Mouse (Mus musculus): ENCODE results near the gene Ece1. TPM values are rescaled to one million over a fixed set of nuclear protein-coding genes. Genes with fewer than 3 reads are reported as not detected.

Ece1 gene
- total and polyA plus RNA-seq, 3 experiments: 27.3 to 120 (median 102) TPM

GRCm38 (mm10) chr4:137831598-137831997 lies 30.4 kb upstream of the Ece1 start:
- H3K79me2 ChIP-seq (replicated peaks; ENCODE audit: control insufficient read depth, insufficient read depth, low read length): no peaks in the 10 kb centered on the region
- no peak overlapping the region for H3K9ac ChIP-seq (ENCODE audit: low read depth, low read length)
- H3K27me3 ChIP-seq (ENCODE audit: control insufficient read depth, insufficient read depth, low read length): no peaks in the 10 kb centered on the region
- no peak for DNase-seq
- no peaks in the 10 kb centered on the region for H3K36me3 ChIP-seq (ENCODE audit: control insufficient read depth, insufficient read depth, low read length)
- TF ChIP-seq POLR2A (IDR thresholded peaks at IDR 0.05; ENCODE audit: insufficient read depth, low read depth, low read length) (no peak), CTCF (IDR thresholded peaks at IDR 0.05) (no peak), EP300 (IDR thresholded peaks at IDR 0.05; ENCODE audit: insufficient read depth, low read depth, low read length) (no peak)
- peaks cover 2% of the 10 kb centered on the region; the same call in 1 of the 2 replicates for H3K4me1 ChIP-seq (ENCODE audit: control insufficient read depth, insufficient read depth, low read length)
- intact Hi-C loops (cut with DNase I): loop anchor here (5.0 kb wide), 1 partner anchor 149 kb away; no protein-coding TSS in a partner anchor
- no peak overlapping the region for H3K27ac ChIP-seq
- no peak overlapping the region for H3K4me3 ChIP-seq
- 78% methylated on average over 11 of the region's 11 CpGs for WGBS

DNA sequence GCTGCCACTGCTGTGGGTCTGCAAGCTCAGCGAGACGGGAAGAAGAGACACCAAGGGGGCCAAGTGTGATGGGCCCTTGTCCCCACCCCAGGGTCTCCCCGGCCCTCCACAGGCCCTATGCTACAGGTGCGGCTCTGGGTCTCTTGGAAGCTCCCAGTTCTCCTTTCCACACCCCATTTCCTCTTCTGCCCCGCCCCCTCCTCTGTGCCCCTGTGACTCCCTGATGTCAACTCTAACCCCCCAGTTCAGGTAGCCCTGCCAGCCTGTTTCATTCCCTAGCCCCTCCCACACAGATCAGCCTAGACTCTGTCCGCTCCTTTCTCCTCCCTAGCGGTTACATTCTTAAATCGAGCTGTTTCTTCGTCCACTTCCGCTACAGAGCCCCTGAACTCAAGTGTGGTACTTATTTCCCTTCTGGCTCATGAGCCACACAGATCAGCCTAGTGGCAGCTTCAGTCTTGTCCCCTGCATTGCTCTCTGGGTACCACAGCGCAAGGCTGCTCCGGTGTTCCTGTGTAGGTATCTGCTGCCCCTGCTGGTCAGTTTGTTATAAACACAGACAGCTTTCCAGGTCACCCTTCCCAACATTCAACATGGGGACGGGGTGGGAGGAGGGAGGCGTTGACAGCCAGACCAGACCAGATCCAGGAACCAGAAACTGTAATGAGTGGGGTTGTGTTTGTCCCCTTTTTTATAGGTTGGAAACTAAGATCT lies 26.3 kb upstream of the Ece1 start:
- TF ChIP-seq EP300 (IDR thresholded peaks at IDR 0.05; ENCODE audit: insufficient read depth, low read depth, low read length) (peak; percentile 59; the same call in 1 of the 2 replicates), CTCF (IDR thresholded peaks at IDR 0.05) (peak; percentile 93), POLR2A (IDR thresholded peaks at IDR 0.05; ENCODE audit: insufficient read depth, low read depth, low read length) (no peak)
- WGBS: 22% methylated on average over 14 of the region's 14 CpGs
- Histone ChIP-seq H3K27me3 (ENCODE audit: control insufficient read depth, insufficient read depth, low read length) (no peaks in the 10 kb centered on the region), H3K9ac (ENCODE audit: low read depth, low read length) (no peak overlapping the region), H3K4me1 (ENCODE audit: control insufficient read depth, insufficient read depth, low read length) (peaks cover 4% of the 10 kb centered on the region; the same call in 1 of the 2 replicates), H3K4me3 (no peak overlapping the region), H3K79me2 (replicated peaks; ENCODE audit: control insufficient read depth, insufficient read depth, low read length) (no peaks in the 10 kb centered on the region), H3K27ac (no peak overlapping the region), H3K36me3 (ENCODE audit: control insufficient read depth, insufficient read depth, low read length) (no peaks in the 10 kb centered on the region)
- peak; percentile 75 to 81 for DNase-seq
- intact Hi-C loops (cut with DNase I): loop anchor here (1.0 to 2.0 kb wide), 2 partner anchors 41 to 105 kb away; no protein-coding TSS in a partner anchor

DNA sequence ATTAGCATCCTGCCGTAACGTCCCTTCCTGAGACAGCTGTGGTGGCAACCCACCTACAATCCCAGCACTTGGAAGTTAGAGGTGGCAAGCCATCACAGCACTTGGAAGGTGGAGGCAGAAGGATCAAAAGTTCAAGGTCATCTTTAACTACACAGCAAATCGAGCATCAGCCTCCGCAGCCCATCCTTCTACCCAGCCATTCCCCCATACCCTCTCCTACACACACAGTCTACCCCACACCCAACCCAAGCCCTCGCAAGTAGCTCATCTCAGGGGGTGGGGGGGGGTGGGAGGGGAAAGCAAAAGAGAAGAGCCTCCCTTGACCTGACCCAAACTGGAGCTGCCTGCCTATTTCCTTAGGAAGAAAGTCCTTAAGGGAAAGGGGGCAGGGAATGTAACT lies 25.3 kb upstream of the Ece1 start:
- Histone ChIP-seq H3K4me3 (no peak overlapping the region), H3K9ac (ENCODE audit: low read depth, low read length) (no peak overlapping the region)
- WGBS: 84% methylated on average over 5 of the region's 5 CpGs

DNA sequence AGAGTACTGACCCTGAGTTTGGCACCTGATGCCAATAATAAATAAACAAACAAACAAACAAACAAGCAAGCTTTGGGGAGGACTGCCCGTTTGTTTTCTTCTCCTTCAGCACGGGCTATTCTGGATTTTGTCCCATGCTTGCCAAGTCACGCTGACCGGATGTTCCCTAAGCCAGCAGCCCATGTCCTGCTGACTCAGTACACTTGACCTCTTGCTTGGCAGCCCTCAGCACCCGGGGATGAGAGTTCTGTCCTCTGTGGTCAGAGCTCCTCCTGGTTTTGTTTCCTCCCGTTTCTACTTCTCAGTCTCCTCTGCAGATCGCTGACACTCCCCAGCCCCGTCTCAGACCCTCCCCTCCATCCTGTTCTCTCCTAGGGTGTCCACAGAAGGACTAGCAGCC lies 24.2 kb upstream of the Ece1 start:
- TF ChIP-seq POLR2A (IDR thresholded peaks at IDR 0.05; ENCODE audit: insufficient read depth, low read depth, low read length) (no peak), EP300 (IDR thresholded peaks at IDR 0.05; ENCODE audit: insufficient read depth, low read depth, low read length) (peak; percentile 72; the same call in 1 of the 2 replicates)
- Histone ChIP-seq H3K27me3 (ENCODE audit: control insufficient read depth, insufficient read depth, low read length) (no peaks in the 10 kb centered on the region), H3K27ac (no peak overlapping the region; the same call in 1 of the 2 replicates), H3K4me3 (no peak overlapping the region), H3K9ac (ENCODE audit: low read depth, low read length) (no peak overlapping the region), H3K4me1 (ENCODE audit: control insufficient read depth, insufficient read depth, low read length) (peaks cover 4% of the 10 kb centered on the region; the same call in 1 of the 2 replicates), H3K36me3 (ENCODE audit: control insufficient read depth, insufficient read depth, low read length) (no peaks in the 10 kb centered on the region), H3K79me2 (replicated peaks; ENCODE audit: control insufficient read depth, insufficient read depth, low read length) (no peaks in the 10 kb centered on the region)
- 21% methylated on average over 8 of the region's 8 CpGs for WGBS
- DNase-seq: peak; percentile 62 to 78
- intact Hi-C loops (cut with DNase I): loop anchor here (2.0 kb wide), 1 partner anchor 43 kb away; no protein-coding TSS in a partner anchor

More for the DNA sequence above, 25.3 kb upstream of the Ece1 start:
- intact Hi-C loops (cut with DNase I): loop anchor here (1.0 to 2.0 kb wide), 2 partner anchors 42 to 106 kb away; no protein-coding TSS in a partner anchor
- DNase-seq: no peak
- Histone ChIP-seq H3K79me2 (replicated peaks; ENCODE audit: control insufficient read depth, insufficient read depth, low read length) (no peaks in the 10 kb centered on the region), H3K27me3 (ENCODE audit: control insufficient read depth, insufficient read depth, low read length) (no peaks in the 10 kb centered on the region), H3K4me1 (ENCODE audit: control insufficient read depth, insufficient read depth, low read length) (peaks cover 4% of the 10 kb centered on the region; the same call in 1 of the 2 replicates), H3K36me3 (ENCODE audit: control insufficient read depth, insufficient read depth, low read length) (no peaks in the 10 kb centered on the region), H3K27ac (no peak overlapping the region)
- no peak for TF ChIP-seq EP300 (IDR thresholded peaks at IDR 0.05; ENCODE audit: insufficient read depth, low read depth, low read length)
- TF ChIP-seq CTCF (IDR thresholded peaks at IDR 0.05): no peak
- no peak for TF ChIP-seq POLR2A (IDR thresholded peaks at IDR 0.05; ENCODE audit: insufficient read depth, low read depth, low read length)

- no peak for DNase-seq
- Histone ChIP-seq H3K4me1 (ENCODE audit: control insufficient read depth, insufficient read depth, low read length) (peaks cover 4% of the 10 kb centered on the region; the same call in 1 of the 2 replicates), H3K27ac (no peak overlapping the region), H3K79me2 (replicated peaks; ENCODE audit: control insufficient read depth, insufficient read depth, low read length) (no peaks in the 10 kb centered on the region), H3K9ac (ENCODE audit: low read depth, low read length) (no peak overlapping the region), H3K4me3 (no peak overlapping the region), H3K36me3 (ENCODE audit: control insufficient read depth, insufficient read depth, low read length) (no peaks in the 10 kb centered on the region), H3K27me3 (ENCODE audit: control insufficient read depth, insufficient read depth, low read length) (no peaks in the 10 kb centered on the region)
- TF ChIP-seq CTCF (IDR thresholded peaks at IDR 0.05): no peak
- no peak for TF ChIP-seq POLR2A (IDR thresholded peaks at IDR 0.05; ENCODE audit: insufficient read depth, low read depth, low read length)
- TF ChIP-seq EP300 (IDR thresholded peaks at IDR 0.05; ENCODE audit: insufficient read depth, low read depth, low read length): no peak
- WGBS: 91% methylated on average over 2 of the region's 2 CpGs
- intact Hi-C loops (cut with DNase I): no loop called here
These were observed 23.2 kb upstream of the Ece1 start for GRCm38 (mm10) chr4:137838791-137839190.

- Histone ChIP-seq H3K4me3 (no peak overlapping the region), H3K27me3 (ENCODE audit: control insufficient read depth, insufficient read depth, low read length) (no peaks in the 10 kb centered on the region), H3K9ac (ENCODE audit: low read depth, low read length) (no peak overlapping the region), H3K36me3 (ENCODE audit: control insufficient read depth, insufficient read depth, low read length) (no peaks in the 10 kb centered on the region), H3K27ac (no peak overlapping the region), H3K4me1 (ENCODE audit: control insufficient read depth, insufficient read depth, low read length) (peaks cover 4% of the 10 kb centered on the region; the same call in 1 of the 2 replicates), H3K79me2 (replicated peaks; ENCODE audit: control insufficient read depth, insufficient read depth, low read length) (no peaks in the 10 kb centered on the region)
- 73% methylated on average over 5 of the region's 5 CpGs for WGBS
- TF ChIP-seq POLR2A (IDR thresholded peaks at IDR 0.05; ENCODE audit: insufficient read depth, low read depth, low read length): no peak
- TF ChIP-seq EP300 (IDR thresholded peaks at IDR 0.05; ENCODE audit: insufficient read depth, low read depth, low read length): no peak
- TF ChIP-seq CTCF (IDR thresholded peaks at IDR 0.05): no peak
- intact Hi-C loops (cut with DNase I): no loop called here
- DNase-seq: no peak
These were observed 22.6 kb upstream of the Ece1 start for GRCm38 (mm10) chr4:137839452-137839851.
